Mouse (Mus musculus) heart, postnatal 0 days (tissue): ENCODE measurements around the gene 1810010H24Rik. TPM values are rescaled to one million over a fixed set of nuclear protein-coding genes. Genes with fewer than 3 reads are reported as not detected.
"Not testable (repeated sequence)": the region's sequence is repeated elsewhere in the genome, so short reads cannot be mapped to it uniquely, and the experiment has no call there.

ENCODE experiments used
- ATAC-seq: fragments of 200-750 bp; cut with Nextera tagmentation; 2 replicates; pipeline ENCODE4 v1.8.0; 2017; ENCODE audit warnings: low read depth, moderate number of reproducible peaks, moderate library complexity; ENCODE audit not compliant: insufficient read depth
- DNase-seq: peaks from one replicate; pipeline ENCODE4 v3.0.0-alpha.2; 2016; ENCODE audit warnings: low spot score
- H3K27ac ChIP-seq: fragments of 300-500 bp; sonication (generic); 2 replicates; pipeline ENCODE4 v1.5.1; 2014; ENCODE audit warnings: low read depth, mild to moderate bottlenecking
- H3K27me3 ChIP-seq: fragments of 300-500 bp; sonication (generic); 2 replicates; pipeline ENCODE4 v1.6.1; 2014; ENCODE audit warnings: low read length, mixed read lengths; ENCODE audit not compliant: control insufficient read depth, insufficient read depth
- H3K36me3 ChIP-seq: fragments of 300-500 bp; sonication (generic); replicated peaks from 2 replicates; pipeline ENCODE4 v1.6.1; 2014; ENCODE audit warnings: low read length, mixed read lengths; ENCODE audit not compliant: control insufficient read depth, insufficient read depth
- H3K4me1 ChIP-seq: fragments of 300-500 bp; sonication (generic); 2 replicates; pipeline ENCODE4 v1.6.1; 2014; ENCODE audit warnings: antibody characterized with exemption; ENCODE audit not compliant: control insufficient read depth, insufficient read depth
- H3K4me2 ChIP-seq: fragments of 300-500 bp; sonication (generic); 2 replicates; pipeline ENCODE4 v1.6.1; 2014; ENCODE audit warnings: low read depth, mild to moderate bottlenecking, low read length, moderate library complexity
- H3K4me3 ChIP-seq: fragments of 300-500 bp; sonication (generic); 2 replicates; pipeline ENCODE4 v1.5.1; 2014; ENCODE audit warnings: low read depth, low read length
- H3K9ac ChIP-seq: fragments of 300-500 bp; sonication (generic); replicated peaks from 2 replicates; pipeline ENCODE4 v1.6.1; 2014; ENCODE audit warnings: low read depth, low read length, mixed read lengths
- H3K9me3 ChIP-seq: fragments of 300-500 bp; sonication (generic); replicated peaks from 2 replicates; pipeline ENCODE4 v1.6.1; 2016; ENCODE audit warnings: low read length; ENCODE audit not compliant: control insufficient read depth
- CTCF ChIP-seq: IDR thresholded peaks from 2 replicates; pipeline ENCODE4 v1.5.1; 2016; ENCODE audit warnings: antibody characterized with exemption, control low read depth, low read depth
- EP300 ChIP-seq: IDR thresholded peaks from 2 replicates; pipeline ENCODE4 v1.6.1; 2016; ENCODE audit warnings: antibody characterized with exemption, low read depth
- WGBS: fragments of 180-500 bp; shearing (Covaris S2); extraction: QIAGEN DNeasy Blood & Tissue Kit; methylation state at CpG from one replicate; pipeline ENCODE4 v1.1.7; 2014; 5-methylcytosine and 5-hydroxymethylcytosine counted together
- polyA plus RNA-seq: library from polyadenylated mRNA; unstranded; fragments of >200 nt; fragmentation: Nextera tagmentation; extraction: Ambion mirVana; gene quantifications from 2 replicates; pipeline ENCODE4 v1.2.1, GENCODE M21; 2015
- total RNA-seq: library from RNA; depleted of rRNA; stranded (reverse); fragments of >200 nt; gene quantifications from 2 replicates; pipeline ENCODE4 v1.2.3, GENCODE M21; 2014; ENCODE audit warnings: low replicate concordance

1810010H24Rik gene
- total and polyA plus RNA-seq, 2 experiments from 2014 or later: 1.7 to 2.6 TPM

DNA sequence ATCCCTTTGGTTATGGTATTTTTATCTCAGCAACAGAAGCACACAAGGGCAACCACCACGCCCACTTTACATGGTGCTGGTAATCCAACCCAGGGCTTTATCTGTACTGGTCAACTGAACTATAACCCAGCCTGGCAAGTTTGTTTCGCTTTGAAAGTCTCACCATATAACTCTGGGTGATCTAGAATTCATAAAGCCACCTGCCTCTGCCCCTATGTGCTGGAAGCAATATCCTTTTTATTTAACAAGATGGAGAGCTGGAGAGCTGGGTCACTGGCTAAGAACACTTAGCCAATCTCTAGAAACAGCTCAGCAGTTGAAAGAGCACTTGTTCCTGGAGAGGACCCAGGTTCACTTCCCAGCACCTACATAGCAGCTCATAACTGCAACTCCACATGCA is 38.1 kb upstream of the 1810010H24Rik start:
- ATAC-seq (no peak), DNase-seq (no peak)
- H3K9me3 ChIP-seq: no peaks in the 10 kb centered on the region
- H3K4me3 ChIP-seq: no peak overlapping the region
- H3K4me1 ChIP-seq: 0 out of 2 replicates have a peak, but pooled peaks cover 4% of the 10 kb centered on the region
- no peak for TF ChIP-seq CTCF
- TF ChIP-seq EP300: no peak
- no peak overlapping the region for H3K4me2 ChIP-seq
- WGBS: 91% methylated on average over 2 of the region's 2 CpGs
- H3K27ac ChIP-seq: no peak overlapping the region
- no peaks in the 10 kb centered on the region for H3K27me3 ChIP-seq
- peaks cover 50% of the 10 kb centered on the region for H3K36me3 ChIP-seq
- H3K9ac ChIP-seq: no peak overlapping the region

DNA sequence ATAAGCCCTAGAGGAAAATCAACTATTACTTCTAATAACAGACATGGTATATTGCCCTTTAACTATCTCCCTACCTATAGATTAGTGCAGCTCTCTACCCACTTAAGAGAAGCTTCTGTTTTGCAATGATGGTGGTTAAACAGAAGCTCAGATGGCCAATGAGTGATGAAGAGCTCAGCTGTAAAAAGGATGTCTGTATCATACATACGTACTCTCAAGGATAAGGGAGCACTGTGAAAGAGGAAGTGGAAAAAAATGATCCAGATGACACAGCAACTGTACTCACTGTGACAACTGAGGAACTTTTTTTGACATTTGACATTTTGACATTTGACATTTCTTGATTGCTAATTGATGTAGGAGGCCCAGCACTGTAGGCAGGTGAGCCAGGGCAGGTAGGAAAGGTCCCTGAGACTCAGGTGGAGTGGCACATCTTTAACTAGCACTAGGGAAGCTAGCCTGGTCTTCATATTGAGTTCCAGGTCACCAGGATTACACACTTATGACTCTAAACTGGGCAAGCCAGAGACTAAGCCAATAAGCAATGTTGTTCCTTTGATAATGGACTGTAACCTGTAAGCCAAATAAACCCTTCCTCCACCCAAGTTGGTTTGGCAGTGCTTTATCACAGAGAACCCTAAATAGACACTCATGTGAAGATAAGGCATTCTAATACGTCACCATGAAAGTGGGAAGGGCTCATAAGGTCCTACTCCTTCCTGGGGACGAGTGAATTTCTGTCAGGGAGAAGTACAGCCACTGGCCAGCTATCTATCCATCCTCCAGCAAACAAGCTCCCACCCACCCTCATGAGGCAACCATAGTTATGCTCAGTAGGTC is 31.0 kb upstream of the 1810010H24Rik start:
- no peak overlapping the region for H3K4me3 ChIP-seq
- TF ChIP-seq CTCF (no peak), EP300 (peak; percentile 97)
- H3K27me3 ChIP-seq: no peaks in the 10 kb centered on the region
- no peaks in the 10 kb centered on the region for H3K9me3 ChIP-seq
- H3K27ac ChIP-seq: peak overlapping the region; percentile 69
- peaks cover 70% of the 10 kb centered on the region for H3K36me3 ChIP-seq
- no peak overlapping the region for H3K9ac ChIP-seq
- WGBS: 28% methylated on average over 3 of the region's 3 CpGs
- H3K4me1 ChIP-seq: peaks cover 26% of the 10 kb centered on the region
- DNase-seq (peak; percentile 70), ATAC-seq (peak; percentile 56)
- H3K4me2 ChIP-seq: no peak overlapping the region

DNA sequence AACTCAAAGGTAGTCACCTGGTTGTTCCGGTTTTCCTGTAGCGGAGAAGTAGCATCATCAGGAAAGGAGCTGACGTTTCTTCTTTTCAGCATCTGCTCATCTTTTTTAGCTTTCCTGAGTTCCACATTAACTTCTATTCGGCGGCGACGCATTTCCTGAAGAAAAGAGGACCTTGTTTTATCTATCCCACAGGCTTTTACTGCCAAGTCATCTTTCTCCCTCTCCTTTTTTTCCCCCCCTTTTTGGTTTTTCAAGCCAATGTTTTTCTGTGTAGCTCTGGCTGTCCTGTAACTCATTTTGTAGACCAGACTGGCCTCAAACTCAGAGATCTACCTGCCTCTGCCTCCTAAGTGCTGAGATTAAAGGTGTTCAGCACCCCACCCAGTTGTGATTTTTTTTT is 29.0 kb upstream of the 1810010H24Rik start:
- ATAC-seq, H3K4me3 ChIP-seq, H3K9ac ChIP-seq, H3K4me2 ChIP-seq, H3K27me3 ChIP-seq, H3K9me3 ChIP-seq, H3K27ac ChIP-seq, DNase-seq: not testable (repeated sequence)
- Histone ChIP-seq H3K36me3 (peaks cover 50% of the 10 kb centered on the region), H3K4me1 (peaks cover 26% of the 10 kb centered on the region)
- WGBS: 82% methylated on average over 7 of the region's 7 CpGs

DNA sequence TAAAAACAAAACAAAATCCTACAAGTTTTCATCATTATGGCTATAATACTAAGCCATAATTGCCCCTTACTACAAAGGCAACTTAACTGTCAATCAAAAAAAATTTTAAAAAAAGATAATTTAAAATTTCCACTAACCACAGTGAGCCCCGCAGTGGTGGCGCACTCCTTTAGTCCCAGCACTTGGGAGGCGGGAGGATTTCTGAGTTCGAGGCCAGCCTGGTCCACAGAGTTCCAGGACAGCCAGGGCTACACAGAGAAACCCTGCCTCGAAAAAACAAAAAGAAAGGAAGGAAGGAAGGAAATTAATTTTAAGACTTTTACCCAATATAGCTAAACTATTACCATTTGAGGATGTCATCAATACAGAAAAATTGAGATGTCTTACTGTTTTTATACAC is 27.5 kb upstream of the 1810010H24Rik start:
- H3K36me3 ChIP-seq: peaks cover 39% of the 10 kb centered on the region
- TF ChIP-seq CTCF (no peak), EP300 (no peak)
- WGBS: 13% methylated on average over 5 of the region's 5 CpGs
- ATAC-seq: no peak
- H3K4me1 ChIP-seq: peaks cover 23% of the 10 kb centered on the region
- H3K4me2 ChIP-seq: peak overlapping the region; percentile 63
- H3K27ac ChIP-seq: peak overlapping the region; percentile 94
- H3K27me3 ChIP-seq: no peaks in the 10 kb centered on the region
- H3K9ac ChIP-seq: peak overlapping the region; percentile 93
- no peaks in the 10 kb centered on the region for H3K9me3 ChIP-seq
- no peak for DNase-seq
- H3K4me3 ChIP-seq: peak overlapping the region; percentile 98

DNA sequence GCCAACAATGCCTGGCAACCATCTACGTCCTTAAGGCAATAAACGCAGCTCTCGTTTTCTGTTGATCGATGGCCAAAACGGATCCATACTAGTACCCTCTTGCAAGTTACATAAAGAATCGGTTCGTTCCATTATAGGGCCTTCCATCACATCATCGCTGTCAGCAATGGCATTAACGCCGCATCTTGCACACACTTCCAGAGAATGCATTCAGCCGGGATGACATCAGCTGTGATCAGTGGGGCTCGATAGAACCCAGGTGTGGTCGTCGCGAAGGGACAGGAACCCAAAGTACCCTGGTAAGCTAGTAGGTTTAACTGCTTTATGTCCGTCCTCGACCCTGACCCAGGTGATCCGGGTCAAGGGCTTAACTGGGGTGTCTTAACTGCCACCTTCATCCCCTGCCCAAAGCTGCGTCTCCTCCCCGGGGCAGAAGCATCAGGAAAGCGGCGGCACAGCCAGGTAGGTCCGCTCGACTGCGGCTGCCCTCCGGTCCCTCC is 26.8 kb upstream of the 1810010H24Rik start:
- peak overlapping the region; percentile 98 for H3K4me3 ChIP-seq
- H3K9me3 ChIP-seq: no peaks in the 10 kb centered on the region
- no peak for TF ChIP-seq EP300
- TF ChIP-seq CTCF: no peak
- H3K27me3 ChIP-seq: no peaks in the 10 kb centered on the region
- peak overlapping the region; percentile 63 for H3K4me2 ChIP-seq
- H3K4me1 ChIP-seq: peaks cover 19% of the 10 kb centered on the region
- H3K9ac ChIP-seq: peak overlapping the region; percentile 93
- peaks cover 34% of the 10 kb centered on the region for H3K36me3 ChIP-seq
- peak overlapping the region; percentile 94 for H3K27ac ChIP-seq
- WGBS: under 1% methylated on average over 26 of the region's 26 CpGs
- DNase-seq (peak; percentile 38), ATAC-seq (peak; percentile 4; the same call in 1 of the 2 replicates)
